Mouse (Mus musculus) embryonic fibroblast, embryonic 13.5 days (primary cell): ENCODE data around the gene Cphx2.
"Not testable (repeated sequence)": the region's sequence is repeated elsewhere in the genome, so short reads cannot be mapped to it uniquely, and the experiment has no call there.

Experiments
- CTCF ChIP-seq: IDR thresholded peaks from 2 replicates; pipeline ENCODE4 v1.5.1; 2011; ENCODE audit warnings: mild to moderate bottlenecking, control low read depth, low read length, moderate library complexity, borderline replicate concordance; ENCODE audit not compliant: insufficient read depth
- POLR2A ChIP-seq: IDR thresholded peaks from 2 replicates; pipeline ENCODE4 v1.6.1; 2011; ENCODE audit warnings: low read depth, mild to moderate bottlenecking, control low read depth, low read length, moderate library complexity

DNA sequence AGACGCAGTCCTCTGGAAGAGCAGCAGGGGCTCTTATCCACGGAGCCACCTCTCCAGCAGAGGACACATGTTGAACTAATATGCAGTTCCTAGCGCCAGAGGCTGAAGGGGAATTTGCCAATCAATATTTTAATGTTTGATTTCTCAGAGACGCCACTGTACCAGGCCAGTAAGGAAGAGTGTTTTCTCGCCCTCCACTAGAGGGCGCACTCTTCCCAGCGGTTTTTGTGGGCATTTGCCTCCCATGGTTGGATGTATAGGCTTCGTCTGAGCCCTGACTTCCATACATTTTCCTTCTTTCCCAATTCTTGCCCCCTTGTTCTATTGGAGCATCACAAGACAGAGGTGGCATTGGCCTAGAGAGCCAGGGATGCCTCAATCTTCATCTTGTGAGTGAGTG, 34.3 kb upstream of the Cphx2 start:
- TF ChIP-seq POLR2A, CTCF: not testable (repeated sequence)
